In the genomic region with DNA sequence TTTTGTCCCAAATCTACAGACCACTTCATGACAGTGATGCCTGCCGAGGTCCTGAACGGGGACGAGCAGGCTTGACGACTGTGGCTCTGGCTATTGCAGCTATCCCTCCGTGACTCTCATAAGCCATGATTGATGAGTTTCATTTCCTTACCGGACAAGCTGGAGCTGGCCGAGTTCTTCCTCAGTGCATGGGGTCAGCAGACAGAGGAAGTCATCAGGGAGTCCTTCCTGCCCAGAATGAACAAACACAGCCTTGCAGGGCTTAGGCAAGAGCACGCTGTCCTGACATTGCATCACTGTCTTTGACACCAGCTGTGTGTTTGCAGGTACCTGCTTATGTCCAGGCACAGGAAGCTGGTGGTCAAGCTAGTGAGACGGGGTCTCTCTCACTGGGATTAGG, we compare ENCODE assay signal across 9 mouse cellular contexts.
DNase-seq lines count a peak whose midpoint lies in the region; ATAC-seq and TF ChIP-seq lines count a peak whose summit lies in the region.
"Had no signal": no experiment of that assay in that cellular context is flagged by ENCODE, and none has a peak within 500 bp of the region (broad histone marks: within the 10 kb centered on the region; RNA-seq: fewer than 3 reads in every experiment).

No protein-coding gene starts in this region.

- no peak overlapping the region for H3K4me3 ChIP-seq in liver, embryonic 13.5 days (replicated peaks)
- no peak overlapping the region for H3K4me3 ChIP-seq in liver, embryonic 11.5 days (ENCODE audit: low read depth, low read length)
- H3K4me3 ChIP-seq in lung, postnatal 0 days (ENCODE audit: low read depth, low read length) = no peak overlapping the region
- no peak overlapping the region for H3K4me3 ChIP-seq in gastrocnemius, adult 2 months
- H3K4me3 ChIP-seq: midbrain, embryonic 15.5 days had no signal

- no peak overlapping the region for H3K27ac ChIP-seq in liver, embryonic 13.5 days
- no peak overlapping the region for H3K27ac ChIP-seq in liver, embryonic 11.5 days (ENCODE audit: low read depth, low read length)
- no peak overlapping the region for H3K27ac ChIP-seq in lung, postnatal 0 days (ENCODE audit: low read length)
- no peak overlapping the region for H3K27ac ChIP-seq in gastrocnemius, adult 2 months
- H3K27ac ChIP-seq: midbrain, embryonic 15.5 days had no signal

- no peaks in the 10 kb centered on the region for H3K9me3 ChIP-seq in liver, embryonic 13.5 days (replicated peaks)
- H3K9me3 ChIP-seq in liver, embryonic 11.5 days (ENCODE audit: control insufficient read depth, low read length) = no peaks in the 10 kb centered on the region
- H3K9me3 ChIP-seq in lung, postnatal 0 days (ENCODE audit: low read length) = no peaks in the 10 kb centered on the region
- H3K9me3 ChIP-seq: midbrain, embryonic 15.5 days had no signal

- H3K9ac ChIP-seq in liver, embryonic 13.5 days = no peak overlapping the region
- H3K9ac ChIP-seq in liver, embryonic 11.5 days (ENCODE audit: low read depth, low read length) = no peak overlapping the region
- no peak overlapping the region for H3K9ac ChIP-seq in lung, postnatal 0 days (replicated peaks; ENCODE audit: low read depth)
- H3K9ac ChIP-seq: midbrain, embryonic 15.5 days had no signal

- peak; percentile 34; the same call in 1 of the 2 replicates for ATAC-seq in liver, embryonic 13.5 days (ENCODE audit: low read depth)
- no peak; the same call in 1 of the 2 replicates for ATAC-seq in liver, embryonic 11.5 days (replicated peaks; ENCODE audit: low FRiP score)
- ATAC-seq in lung, postnatal 0 days = peak; percentile 57
- ATAC-seq: midbrain, embryonic 15.5 days had no signal

- intact Hi-C loops in gastrocnemius, postnatal 14 days (cut with DNase I; ENCODE audit: low total_unique reads) = no loop called here
- intact Hi-C loops in gastrocnemius, adult 2 months (cut with DNase I) = no loop called here

- 13% methylated on average over 9 of the region's 9 CpGs for WGBS in liver, embryonic 13.5 days (ENCODE audit: insufficient replicate concordance)
- WGBS in liver, embryonic 11.5 days = 31% methylated on average over 9 of the region's 9 CpGs
- WGBS in lung, postnatal 0 days = 21% methylated on average over 9 of the region's 9 CpGs

- no peaks in the 10 kb centered on the region for H3K36me3 ChIP-seq in liver, embryonic 13.5 days
- H3K36me3 ChIP-seq in liver, embryonic 11.5 days (ENCODE audit: control insufficient read depth, insufficient read depth, low read length) = no peaks in the 10 kb centered on the region
- no peaks in the 10 kb centered on the region for H3K36me3 ChIP-seq in lung, postnatal 0 days (ENCODE audit: insufficient read depth, low read length)
- H3K36me3 ChIP-seq: midbrain, embryonic 15.5 days had no signal

- DNase-seq in adrenal gland, adult 2 months = peak; percentile 31
- DNase-seq in adrenal gland, postnatal 4 days (ENCODE audit: low spot score in 2 of 2) = no peak
- no peak for DNase-seq in liver, embryonic 13.5 days
- DNase-seq in liver, embryonic 11.5 days (ENCODE audit: low spot score) = no peak
- DNase-seq in lung, postnatal 0 days (ENCODE audit: low spot score) = peak; percentile 56
- DNase-seq in skeletal muscle tissue, adult 2 months (ENCODE audit: low read depth, low spot score) = peak; percentile 6
- no peak for DNase-seq in gastrocnemius, postnatal 14 days
- DNase-seq in gastrocnemius, adult 2 months = no peak

- H3K27me3 ChIP-seq in liver, embryonic 13.5 days = no peaks in the 10 kb centered on the region
- H3K27me3 ChIP-seq in liver, embryonic 11.5 days (replicated peaks; ENCODE audit: control insufficient read depth, insufficient read depth, low read length) = no peaks in the 10 kb centered on the region; the same call in 1 of the 2 replicates
- H3K27me3 ChIP-seq in lung, postnatal 0 days (replicated peaks; ENCODE audit: insufficient read depth, low read length) = no peaks in the 10 kb centered on the region
- H3K27me3 ChIP-seq: midbrain, embryonic 15.5 days had no signal

- H3K4me1 ChIP-seq in liver, embryonic 13.5 days (replicated peaks) = no peaks in the 10 kb centered on the region
- H3K4me1 ChIP-seq in liver, embryonic 11.5 days (replicated peaks; ENCODE audit: control insufficient read depth, insufficient read depth, low read length) = peaks cover 2% of the 10 kb centered on the region; the same call in 1 of the 2 replicates
- no peaks in the 10 kb centered on the region for H3K4me1 ChIP-seq in lung, postnatal 0 days (ENCODE audit: insufficient read depth, low read depth, low read length)

- no peak for TF ChIP-seq CTCF in lung, postnatal 0 days (IDR thresholded peaks at IDR 0.05)
- TF ChIP-seq CTCF in gastrocnemius, adult 2 months (IDR thresholded peaks at IDR 0.05) = no peak

- no peak for TF ChIP-seq EP300 in lung, postnatal 0 days (IDR thresholded peaks at IDR 0.05)

- H3K4me2 ChIP-seq in liver, embryonic 13.5 days = no peak overlapping the region
- no peak overlapping the region for H3K4me2 ChIP-seq in liver, embryonic 11.5 days
- no peak overlapping the region for H3K4me2 ChIP-seq in lung, postnatal 0 days (replicated peaks; ENCODE audit: low read depth, low read length)
- H3K4me2 ChIP-seq: midbrain, embryonic 15.5 days had no signal

Comparison
In these comparisons a context has a peak if more than half of its experiments do, and no peak if none do; other contexts are left out.
1. DNase-seq: peak in adrenal gland, adult 2 months (single experiment), lung, postnatal 0 days (single experiment) and skeletal muscle tissue, adult 2 months (single experiment); none in adrenal gland, postnatal 4 days (0 of 2), liver, embryonic 13.5 days (single experiment), liver, embryonic 11.5 days (single experiment), gastrocnemius, postnatal 14 days (single experiment) and gastrocnemius, adult 2 months (single experiment).